Mouse (Mus musculus): ENCODE results near the gene Nckap1l.

Nckap1l gene

GRCm38 (mm10) chr15:103540646-103541045, 87.1 kb downstream of the Nckap1l start:
- no peak for DNase-seq

GRCm38 (mm10) chr15:103542526-103542925, 88.9 kb downstream of the Nckap1l start:
- no peak for DNase-seq

- no peak for DNase-seq
Measured at GRCm38 (mm10) chr15:103547983-103548382, 94.4 kb downstream of the Nckap1l start.
